Mouse (Mus musculus) testis, postnatal 10 days (tissue): ENCODE data around the gene Magi2.
A peak's percentile ranks its signal among the peaks of the same experiment; 100 is the strongest.

Experiments
- DNase-seq: peaks from one replicate; pipeline ENCODE4 v3.0.0; 2021; ENCODE audit warnings: low spot score

Gene Magi2

DNA sequence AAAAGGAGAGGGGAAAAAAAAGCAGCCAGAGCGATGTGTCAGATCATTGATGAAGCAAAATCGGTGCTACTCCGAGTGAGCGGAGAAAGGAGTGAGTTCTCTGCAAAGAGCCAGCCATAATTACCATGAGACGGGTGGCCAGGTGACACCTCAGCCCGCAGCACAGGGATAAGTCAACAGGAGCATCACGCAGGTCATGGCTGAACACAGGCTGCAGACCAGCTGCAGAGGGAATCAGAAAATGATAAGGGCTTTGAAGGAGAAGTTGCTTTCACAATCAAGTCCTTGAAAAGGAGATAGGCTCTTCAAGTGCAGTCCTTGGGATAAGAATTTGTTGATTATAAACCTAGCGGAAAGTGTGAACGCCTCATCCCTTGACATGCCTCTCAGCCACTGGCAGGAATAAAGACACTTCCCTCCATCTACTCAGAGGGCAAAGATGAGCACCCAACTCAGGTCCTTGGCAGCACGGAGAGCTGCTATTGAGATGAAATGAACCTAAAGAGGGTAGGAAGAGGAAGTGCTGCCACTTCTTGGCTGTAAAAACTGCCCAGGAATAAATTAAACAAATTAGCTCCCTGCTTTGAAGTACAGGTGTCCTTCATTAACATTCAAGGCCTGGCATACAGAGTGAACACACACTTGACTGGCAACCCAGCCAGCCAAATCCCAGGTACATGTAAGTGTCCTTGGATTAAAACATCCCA, 1428.1 kb downstream of the Magi2 start:
- DNase-seq = peak; percentile 30

DNA sequence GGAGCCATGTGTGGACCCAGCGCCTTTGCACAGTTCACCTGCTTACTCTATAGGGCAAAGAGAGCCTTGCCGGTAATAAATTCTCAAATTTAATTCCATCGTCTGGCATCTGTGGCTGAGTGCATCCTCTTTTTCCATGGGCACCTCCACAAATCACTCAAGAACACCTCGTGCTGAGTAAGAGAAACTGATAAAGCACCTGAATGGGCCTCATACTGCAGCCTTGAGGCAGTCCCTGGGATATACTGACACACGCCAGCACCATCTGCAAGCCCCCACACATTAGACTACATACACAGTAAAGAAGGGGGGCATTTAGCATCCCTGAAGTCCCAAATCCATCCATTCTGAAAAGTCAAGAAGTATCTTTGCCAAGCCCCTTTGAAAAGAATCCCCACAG, 1430.2 kb downstream of the Magi2 start:
- no peak for DNase-seq

DNA sequence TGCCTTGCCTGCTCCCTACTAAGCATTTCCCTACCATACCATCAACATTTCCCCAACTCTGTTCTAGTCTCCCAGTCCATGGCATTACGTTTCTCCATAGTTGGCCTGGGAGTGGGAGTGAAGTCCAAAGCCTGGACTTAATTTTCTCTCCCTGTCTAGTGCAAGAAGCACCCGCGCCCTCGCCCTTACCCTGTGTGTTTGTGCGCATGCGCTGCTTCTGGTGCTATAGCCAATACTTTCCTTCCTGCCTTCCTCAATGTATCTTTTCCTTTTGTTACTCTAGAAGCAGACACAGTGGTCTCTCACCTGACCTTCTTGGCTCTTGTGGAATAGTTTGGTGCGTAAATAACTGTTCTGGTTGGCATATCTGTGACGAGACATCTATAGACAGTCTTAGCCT, 1440.8 kb downstream of the Magi2 start:
- DNase-seq = no peak

DNA sequence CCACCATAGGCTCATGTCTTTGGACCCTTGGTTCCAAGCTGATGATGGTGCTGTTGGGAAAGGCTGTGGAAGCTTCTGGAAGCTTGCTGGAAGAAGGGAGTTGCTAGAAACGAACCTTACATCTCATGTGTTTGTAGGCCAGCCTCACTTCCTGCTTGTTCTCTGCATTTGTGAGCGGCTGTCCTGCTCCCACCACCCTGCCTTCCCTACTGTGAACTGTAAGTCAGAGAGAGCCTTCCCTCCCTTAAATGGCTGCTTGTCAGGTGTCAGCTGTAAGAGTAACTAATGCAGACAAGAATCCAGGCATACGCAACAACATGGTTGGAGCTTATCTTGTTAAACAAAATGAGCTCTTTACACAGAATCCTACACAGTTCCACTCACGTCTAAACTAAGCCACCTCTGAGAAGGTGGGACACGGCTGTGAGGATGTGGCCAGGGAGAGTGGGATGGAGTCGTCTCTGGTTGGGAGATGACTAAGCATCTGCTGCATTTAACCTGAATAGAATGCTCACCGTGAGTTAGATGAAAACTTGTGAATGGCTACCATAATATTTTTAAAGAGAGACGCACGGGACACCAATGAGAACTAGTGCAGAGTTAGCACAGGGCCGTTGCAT, 1442.0 kb downstream of the Magi2 start:
- no peak for DNase-seq

DNA sequence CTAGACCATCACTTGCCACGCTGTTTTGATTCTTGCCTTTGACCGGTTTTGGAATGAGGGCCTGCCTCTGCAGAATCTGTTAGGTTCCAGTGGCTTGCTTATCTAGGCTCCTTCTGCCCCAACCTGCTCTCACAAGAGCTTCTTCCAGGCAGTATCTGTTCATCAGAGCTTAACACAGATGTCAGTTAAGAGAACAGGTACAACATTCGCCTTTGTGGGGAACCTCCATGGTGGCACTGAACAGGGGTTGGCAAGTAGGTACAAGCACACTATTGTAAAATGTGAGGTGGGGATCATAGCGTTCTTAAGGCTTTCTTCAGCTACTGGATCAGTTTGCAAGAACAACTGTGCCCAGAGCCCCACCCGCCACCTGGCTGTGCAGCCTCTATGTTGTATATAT, 1442.6 kb downstream of the Magi2 start:
- no peak for DNase-seq

DNA sequence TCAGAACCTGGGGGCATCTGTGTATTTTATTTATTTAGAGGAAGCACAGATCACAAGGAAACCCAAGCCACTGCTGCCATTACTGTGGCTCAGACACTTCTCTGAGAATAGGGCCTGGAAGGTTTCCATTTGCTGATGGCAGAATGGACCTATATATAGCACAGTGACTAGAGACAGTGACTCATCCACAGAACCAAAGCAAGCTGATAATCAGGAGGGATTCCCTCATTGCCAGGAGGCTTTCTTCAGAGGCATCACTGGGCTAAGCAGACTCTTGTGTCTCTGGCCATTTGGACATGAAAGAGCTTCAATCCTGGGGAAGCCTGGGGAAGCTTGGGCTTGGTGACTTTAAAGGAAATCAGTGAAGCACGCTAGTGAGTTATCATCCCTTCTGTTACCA, 1445.0 kb downstream of the Magi2 start:
- no peak for DNase-seq

DNA sequence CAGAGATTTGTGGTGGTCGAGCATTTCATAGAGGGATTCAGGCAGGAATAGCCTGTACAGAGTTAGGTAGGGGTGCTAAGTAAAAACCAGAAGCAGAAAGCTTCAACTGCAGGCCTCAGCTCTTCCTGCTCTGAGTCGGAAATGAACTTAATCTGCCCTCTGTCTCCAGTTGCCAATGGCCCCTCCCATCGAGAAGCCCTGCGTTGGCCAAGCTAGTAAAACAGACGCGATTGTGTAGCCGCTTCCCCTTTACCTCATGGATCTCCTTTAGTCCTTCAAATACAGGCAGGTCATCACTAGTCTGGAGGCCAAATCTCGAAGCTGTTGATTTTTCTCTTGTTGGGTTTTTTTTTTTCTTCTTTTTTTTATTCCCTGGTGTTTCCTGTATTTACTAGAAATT, 1447.7 kb downstream of the Magi2 start:
- no peak for DNase-seq

DNA sequence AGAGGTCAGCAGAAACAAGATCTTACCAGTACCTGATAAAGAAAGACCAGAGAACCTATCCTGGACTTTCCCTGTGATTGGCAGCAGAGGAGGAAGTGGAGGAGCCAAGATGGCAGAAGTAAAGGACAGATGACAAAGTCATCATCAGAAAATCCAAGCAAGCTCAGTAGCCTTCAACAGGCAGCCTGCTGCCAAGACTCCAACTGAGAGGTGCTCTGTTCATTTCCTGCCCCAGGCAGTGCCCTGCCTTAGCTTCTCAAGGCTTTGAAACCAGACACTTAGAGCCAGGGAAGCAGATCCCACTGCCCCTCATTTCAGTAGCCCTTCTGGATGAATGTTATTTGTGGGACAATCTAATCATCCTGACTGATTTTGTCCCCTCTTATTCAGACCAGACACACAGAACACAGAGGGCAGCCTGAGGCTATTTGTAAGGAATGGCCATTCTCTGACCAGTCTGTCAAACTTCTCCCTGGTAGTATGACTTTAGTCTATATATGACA, 1448.4 kb downstream of the Magi2 start:
- no peak for DNase-seq

DNA sequence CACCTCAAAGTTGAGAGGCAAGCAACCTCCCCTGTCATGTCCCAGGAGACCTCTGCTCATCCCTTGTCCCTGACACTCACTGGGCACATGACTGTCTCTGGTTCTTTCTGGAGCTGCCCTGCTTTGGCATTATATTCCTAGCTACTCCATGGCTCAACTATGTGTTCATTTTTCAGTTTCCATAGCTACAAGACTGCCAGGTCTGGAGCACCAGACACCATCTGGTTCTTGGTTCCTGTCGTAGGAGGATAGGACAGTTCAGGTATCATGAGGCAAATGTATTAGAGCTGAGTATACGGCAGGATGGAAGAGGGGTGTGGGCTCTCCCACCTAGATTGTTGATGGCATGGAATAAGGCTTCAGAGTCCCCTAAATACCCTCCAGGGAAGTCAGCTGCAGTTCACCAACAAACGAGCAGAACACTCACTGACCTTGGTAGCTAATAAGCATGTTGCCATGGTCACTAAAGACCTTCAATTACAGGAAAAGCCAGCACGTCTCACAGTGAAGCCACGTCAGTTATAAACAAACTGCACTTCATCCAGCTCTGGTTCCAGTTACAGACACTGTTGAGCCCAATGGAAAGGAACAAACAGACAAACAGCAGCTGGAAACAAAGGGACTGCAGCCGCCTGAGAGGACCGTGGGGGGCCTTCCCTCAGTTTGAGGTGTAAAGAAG, 1449.5 kb downstream of the Magi2 start:
- DNase-seq = no peak

DNA sequence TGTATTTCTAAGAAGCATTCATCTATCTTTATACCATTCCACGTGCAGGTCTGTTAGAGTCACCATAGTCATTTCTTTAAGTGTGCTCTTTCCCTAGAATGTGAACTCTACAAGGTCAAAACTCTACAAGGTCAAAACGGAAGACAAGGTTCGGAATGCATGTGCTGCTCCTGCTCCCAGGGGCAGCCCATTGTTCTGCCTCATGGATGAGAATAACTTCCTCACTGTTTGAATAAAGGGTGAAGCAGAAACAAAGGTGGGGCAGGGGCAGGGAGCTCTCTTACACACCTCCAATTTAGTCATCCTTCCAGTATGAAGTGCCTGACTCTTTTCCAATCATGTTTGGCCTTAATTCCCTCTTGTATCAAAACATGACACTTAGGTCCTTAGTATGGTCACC, 1450.4 kb downstream of the Magi2 start:
- no peak for DNase-seq

DNA sequence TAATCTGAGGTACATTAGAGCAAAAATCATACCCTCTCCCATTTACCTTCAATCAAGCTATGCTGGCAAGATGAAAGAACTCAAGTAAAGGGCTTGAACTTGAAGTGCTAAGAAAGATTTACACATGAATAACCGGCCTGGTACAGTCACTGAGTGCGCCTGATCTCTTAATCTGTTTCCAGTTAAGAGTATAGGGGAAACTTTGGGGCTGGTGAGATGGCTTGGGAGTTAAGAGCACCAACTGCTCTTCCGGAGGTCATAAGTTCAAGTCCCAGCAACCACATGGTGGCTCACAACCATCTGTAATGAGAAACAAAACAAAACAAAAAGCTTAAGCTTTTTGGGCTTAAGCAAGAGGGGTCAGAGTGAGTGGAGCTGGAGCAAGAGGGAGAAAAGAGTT, 1451.7 kb downstream of the Magi2 start:
- no peak for DNase-seq

DNA sequence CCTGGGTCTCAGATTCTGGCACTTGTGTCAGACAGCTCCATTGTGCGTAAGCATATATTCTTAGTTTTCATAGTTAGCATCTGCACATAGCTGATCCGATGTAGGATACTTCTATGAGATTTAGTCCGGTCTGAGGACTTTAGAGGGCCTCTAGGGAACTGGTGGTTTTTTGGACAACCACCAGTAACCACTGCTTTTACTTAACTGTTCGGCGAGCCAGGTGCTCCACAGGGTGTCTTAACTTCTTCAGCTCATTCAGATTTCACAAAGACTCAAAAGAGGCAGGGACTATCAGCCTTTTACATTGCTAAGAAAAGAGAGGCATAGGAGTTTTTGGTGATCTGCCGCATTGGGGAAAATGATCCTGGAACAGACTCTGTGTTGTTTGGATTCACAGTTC, 1453.1 kb downstream of the Magi2 start:
- no peak for DNase-seq

DNA sequence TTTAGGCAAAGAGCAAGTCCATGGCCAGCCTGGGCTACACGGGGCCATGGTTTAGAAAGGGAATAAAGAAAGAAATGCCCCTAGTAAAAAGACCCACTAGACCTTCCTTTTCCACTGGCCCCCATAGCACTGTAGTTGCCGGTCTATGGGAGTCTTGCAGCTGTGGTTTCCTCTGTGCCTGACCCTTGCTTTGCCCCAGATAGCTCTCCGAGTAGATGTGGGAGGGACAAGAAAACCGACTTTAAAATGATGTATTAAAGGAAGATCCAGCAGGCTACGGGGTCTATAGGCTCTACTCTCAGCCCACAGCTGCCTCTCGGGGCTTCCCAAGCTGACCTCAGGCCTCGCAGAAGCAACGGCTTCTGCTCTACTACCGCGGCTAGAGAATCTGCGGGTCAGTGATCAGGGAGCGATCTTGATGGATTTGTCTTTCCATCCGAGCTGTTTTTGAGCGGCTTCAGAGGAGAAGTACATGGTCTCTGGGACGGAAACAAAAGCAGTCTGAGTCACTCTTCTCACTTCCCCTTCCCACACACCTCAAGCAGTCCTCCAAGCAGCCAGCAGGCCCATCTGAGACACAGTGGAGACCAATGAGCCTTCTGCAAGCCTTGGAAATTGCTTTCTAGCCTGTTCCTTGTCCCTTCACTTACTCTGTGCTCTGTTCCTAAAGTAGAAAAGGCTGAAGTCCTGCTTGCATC, 1454.1 kb downstream of the Magi2 start:
- no peak for DNase-seq

DNA sequence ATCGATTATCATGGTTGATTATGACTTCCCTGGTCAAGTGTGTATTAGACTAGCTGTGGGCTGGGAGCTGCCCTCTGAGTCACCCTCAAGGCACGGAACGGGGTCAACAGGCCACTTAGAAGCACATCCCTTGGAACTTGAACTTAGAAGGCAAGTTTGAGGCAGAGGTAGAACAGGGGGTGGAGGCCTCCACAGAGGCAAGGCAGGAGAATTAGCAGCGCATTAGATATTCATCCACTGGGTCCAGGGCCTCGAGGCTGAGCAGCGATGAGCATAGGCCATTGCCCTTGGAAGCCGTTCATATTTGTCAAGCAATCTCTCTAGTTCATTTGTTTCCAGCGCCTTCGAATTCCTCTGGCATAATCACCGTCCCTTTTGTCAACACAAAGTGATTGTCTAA, 1454.8 kb downstream of the Magi2 start:
- DNase-seq = no peak

DNA sequence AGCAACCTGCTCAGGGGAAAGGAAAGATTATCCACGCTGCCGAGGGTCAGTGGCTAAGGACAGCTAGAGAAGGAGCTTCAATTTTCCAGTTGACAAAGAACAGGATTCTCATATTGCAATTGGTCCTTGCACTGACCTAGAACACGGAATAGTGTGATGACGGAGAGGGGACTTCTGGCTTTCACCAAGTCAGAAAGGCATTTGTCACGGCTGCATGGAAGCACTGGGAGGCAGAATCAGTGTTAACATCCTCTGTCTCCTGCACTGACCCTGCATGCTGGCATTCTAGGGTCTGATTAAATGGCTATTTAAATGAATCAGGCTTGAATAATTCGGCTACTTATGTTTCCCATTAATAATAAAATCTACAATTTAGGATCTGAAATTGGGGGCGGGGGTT, 1455.4 kb downstream of the Magi2 start:
- no peak for DNase-seq

DNA sequence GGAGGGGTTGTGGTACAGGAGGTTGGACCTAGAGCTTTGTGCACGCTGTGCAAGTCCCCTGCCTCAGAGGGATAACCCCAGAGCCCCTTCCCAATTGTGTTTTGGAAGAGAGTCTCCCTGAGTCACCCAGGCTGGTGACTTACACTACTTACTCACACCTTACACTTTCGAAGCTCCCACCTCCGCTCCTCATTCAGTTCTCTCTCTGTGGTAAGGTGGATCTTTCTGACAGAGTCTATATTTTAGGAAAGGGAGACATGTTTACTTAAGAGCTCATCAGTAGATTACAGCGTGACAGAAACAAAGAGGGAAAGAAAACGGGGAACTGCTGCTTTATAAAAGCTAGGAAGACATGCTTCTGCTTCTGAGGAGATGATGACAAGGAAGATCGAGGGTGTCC, 1457.3 kb downstream of the Magi2 start:
- DNase-seq = no peak

DNA sequence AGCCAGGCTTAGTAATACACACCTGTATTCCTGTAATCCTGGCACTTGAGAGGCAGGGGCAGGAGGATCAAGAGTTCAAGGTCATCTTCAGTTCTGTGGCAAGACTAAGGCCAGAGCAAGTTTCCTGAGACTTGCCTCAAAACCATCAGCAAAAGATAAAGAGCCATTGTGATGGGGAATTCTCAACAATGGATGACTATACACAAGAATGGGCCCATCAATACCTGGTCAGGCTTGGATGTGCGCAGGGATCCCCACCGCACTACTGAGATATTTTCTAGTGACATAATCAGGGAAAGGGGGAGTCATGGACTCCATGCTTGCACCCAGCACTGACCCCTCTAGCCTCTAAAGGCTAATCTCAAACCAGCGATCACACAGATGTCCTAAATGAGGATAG, 1465.4 kb downstream of the Magi2 start:
- DNase-seq = no peak

DNA sequence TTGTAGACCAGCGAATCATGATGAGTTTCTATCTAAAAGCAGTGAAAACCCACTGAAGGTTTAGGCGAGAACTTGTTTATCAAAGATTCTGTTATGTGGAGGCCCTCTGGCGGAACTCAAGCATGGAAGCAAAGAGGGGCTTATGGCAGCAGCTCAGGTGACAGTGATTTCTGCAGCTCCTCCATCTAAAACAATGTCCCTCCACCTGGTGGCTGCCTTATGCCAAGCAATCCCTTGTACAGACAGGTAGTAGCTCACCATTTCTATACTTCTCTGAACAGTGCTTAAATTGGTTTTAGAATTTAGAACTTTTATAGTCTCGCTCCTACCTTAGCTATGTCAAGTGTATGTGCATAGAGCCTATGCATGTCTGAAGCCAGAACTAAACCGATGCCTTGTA, 1472.3 kb downstream of the Magi2 start:
- DNase-seq = no peak

DNA sequence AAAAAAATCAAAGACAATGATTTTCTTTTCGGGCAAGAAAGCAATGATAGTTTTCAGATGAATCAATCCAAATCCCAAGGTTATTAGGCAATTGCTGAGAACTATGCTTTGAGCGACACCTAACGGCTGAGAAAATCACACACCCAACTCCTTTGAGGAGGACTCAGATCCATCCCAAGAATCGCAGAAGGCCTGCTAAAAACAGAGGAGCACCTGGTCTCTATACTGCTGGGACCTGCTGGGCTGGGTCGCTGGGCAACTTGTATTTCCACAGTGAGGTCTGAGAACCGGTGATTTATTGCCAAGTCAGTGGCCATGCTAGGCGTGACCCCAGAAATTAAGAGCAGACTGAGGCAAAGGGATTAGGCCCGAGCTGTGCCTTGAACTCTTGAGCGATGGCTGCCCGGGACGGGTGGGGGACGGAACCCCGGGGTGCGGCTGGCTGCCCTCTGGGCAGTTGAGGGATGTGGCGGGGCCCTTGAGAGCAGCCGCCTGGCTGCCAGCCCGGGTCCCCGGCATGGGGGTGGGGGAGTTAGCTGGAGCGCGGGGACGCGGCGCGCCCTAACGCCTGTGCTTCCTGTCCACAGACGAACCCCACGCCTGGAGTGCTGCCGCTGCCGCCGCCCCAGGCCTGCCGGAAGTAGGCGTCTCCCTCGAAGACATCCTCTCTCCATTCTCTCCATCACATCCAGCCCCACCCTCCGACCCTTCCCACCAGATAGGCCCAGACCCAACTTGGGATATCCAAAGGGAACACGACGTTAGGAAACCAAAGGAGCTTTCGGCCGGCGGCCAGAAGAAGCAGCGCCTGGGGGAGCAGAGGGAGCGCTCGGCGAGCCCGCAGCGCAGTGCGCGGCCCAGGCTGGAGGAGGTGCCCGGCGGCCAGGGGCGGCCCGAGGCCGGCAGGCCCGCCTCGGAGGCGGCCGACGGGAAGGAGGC, 1474.9 kb downstream of the Magi2 start:
- peak; percentile 90 for DNase-seq

DNA sequence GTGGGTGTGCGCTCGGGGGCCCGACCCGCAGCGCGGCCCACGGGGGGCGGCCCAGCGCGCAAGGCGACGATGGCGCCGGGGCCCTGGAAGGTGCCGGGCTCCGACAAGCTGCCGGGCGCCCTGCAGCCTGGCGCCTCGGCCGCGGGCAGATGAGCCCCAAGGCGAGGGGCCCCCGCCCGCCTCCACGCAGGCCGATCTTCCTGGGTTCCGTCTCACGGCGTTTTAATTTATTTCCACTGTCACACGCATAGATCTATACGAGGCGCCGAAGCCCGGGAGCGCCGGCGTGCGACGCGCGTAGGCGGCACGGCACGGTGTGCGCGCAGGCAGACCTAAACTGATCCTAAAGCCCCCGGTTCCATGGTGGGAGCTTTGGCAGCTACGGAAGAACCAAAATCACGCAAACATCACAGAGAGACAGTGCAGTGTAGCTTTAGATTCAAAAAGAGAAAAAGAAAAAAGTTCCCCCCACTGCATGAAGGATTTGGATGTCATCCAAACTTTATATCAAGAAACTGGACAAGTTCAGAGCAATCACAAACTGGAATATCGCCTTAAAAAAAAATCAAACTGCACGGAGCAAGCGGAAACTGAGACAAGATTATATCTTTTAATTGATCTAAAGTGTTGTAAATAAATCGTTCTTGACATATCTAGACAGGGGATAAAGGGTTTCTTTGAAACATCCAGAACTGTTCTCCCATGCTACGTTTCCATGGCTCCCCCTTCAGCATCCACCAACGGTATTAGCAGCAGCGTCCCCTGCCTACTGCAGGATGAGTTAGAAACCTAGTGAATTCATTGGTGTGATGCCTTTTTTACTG, 1475.9 kb downstream of the Magi2 start:
- no peak for DNase-seq

DNA sequence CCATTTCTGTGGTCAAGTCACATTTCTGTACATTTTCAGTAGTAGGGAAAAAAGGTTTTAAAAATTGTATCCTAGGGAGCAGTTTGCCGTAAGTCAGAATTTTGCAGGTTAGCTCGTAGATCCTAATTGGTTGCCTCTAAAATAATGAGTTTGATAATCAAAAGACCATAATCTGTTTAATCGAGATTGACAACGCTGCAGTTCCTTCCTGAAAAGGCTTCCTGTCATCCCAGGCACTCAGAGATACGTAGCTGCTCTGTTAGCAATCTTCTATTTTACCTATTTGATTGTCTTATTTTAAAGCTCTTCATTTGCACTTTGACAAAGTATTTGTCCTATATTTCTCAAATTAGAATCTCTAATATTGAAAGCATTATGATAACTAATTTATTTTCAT, 1476.5 kb downstream of the Magi2 start:
- DNase-seq = no peak
